Mouse (Mus musculus): ENCODE measurements at regions not wholly inside any gene's neighbourhood (a gene's known extent, or its start where the extent isn't known, plus 50 kb on each side); places are given as distances from the start of the nearest gene placed in this dataset.

GRCm38 (mm10) chr14:102700457-102700856 lies 282.0 kb downstream of the Kctd12 start:
- no peak for ATAC-seq (ENCODE audit: low FRiP score, low TSS enrichment)
- H3K27ac ChIP-seq (ENCODE audit: low read length), result no peak overlapping the region
- H3K27me3 ChIP-seq (ENCODE audit: insufficient read depth, low read length), result no peaks in the 10 kb centered on the region
- WGBS, result 72% methylated on average over 6 of the region's 6 CpGs
- no peak overlapping the region for H3K4me3 ChIP-seq (ENCODE audit: low read length)
- no peaks in the 10 kb centered on the region for H3K36me3 ChIP-seq (ENCODE audit: insufficient read depth, low read length)
- H3K9me3 ChIP-seq (ENCODE audit: low read length), result no peaks in the 10 kb centered on the region
- H3K9ac ChIP-seq (replicated peaks; ENCODE audit: low read length), result no peak overlapping the region
- no peak overlapping the region for H3K4me2 ChIP-seq (replicated peaks; ENCODE audit: low read depth, low read length)
- H3K4me1 ChIP-seq (ENCODE audit: insufficient read depth, low read length), result peaks cover 1% of the 10 kb centered on the region; the same call in 1 of the 2 replicates

GRCm38 (mm10) chr14:102699015-102699414 lies 283.4 kb downstream of the Kctd12 start:
- Histone ChIP-seq H3K27me3 (ENCODE audit: insufficient read depth, low read length) (no peaks in the 10 kb centered on the region), H3K4me2 (replicated peaks; ENCODE audit: low read depth, low read length) (no peak overlapping the region), H3K9me3 (ENCODE audit: low read length) (no peaks in the 10 kb centered on the region), H3K4me1 (ENCODE audit: insufficient read depth, low read length) (no peaks in the 10 kb centered on the region), H3K27ac (ENCODE audit: low read length) (no peak overlapping the region), H3K36me3 (ENCODE audit: insufficient read depth, low read length) (no peaks in the 10 kb centered on the region), H3K9ac (replicated peaks; ENCODE audit: low read length) (no peak overlapping the region), H3K4me3 (ENCODE audit: low read length) (no peak overlapping the region)
- no peak for ATAC-seq (ENCODE audit: low FRiP score, low TSS enrichment)
- 81% methylated on average over 3 of the region's 3 CpGs for WGBS

- 57% methylated on average over 1 of the region's 1 CpGs for WGBS
- no peaks in the 10 kb centered on the region for H3K27me3 ChIP-seq (ENCODE audit: insufficient read depth, low read length)
- no peaks in the 10 kb centered on the region for H3K4me1 ChIP-seq (ENCODE audit: insufficient read depth, low read length)
- H3K36me3 ChIP-seq (ENCODE audit: insufficient read depth, low read length), result no peaks in the 10 kb centered on the region
- H3K9ac ChIP-seq (replicated peaks; ENCODE audit: low read length), result no peak overlapping the region
- H3K27ac ChIP-seq (ENCODE audit: low read length), result no peak overlapping the region
- no peaks in the 10 kb centered on the region for H3K9me3 ChIP-seq (ENCODE audit: low read length)
- H3K4me2 ChIP-seq (replicated peaks; ENCODE audit: low read depth, low read length), result no peak overlapping the region
- H3K4me3 ChIP-seq (ENCODE audit: low read length), result no peak overlapping the region
- ATAC-seq (ENCODE audit: low FRiP score, low TSS enrichment), result no peak
Observed at GRCm38 (mm10) chr14:102686791-102687190, 295.6 kb downstream of the Kctd12 start.

GRCm38 (mm10) chr14:102676582-102676981 lies 305.9 kb downstream of the Kctd12 start:
- no peaks in the 10 kb centered on the region for H3K27me3 ChIP-seq (ENCODE audit: insufficient read depth, low read length)
- no peaks in the 10 kb centered on the region for H3K36me3 ChIP-seq (ENCODE audit: insufficient read depth, low read length)
- H3K9ac ChIP-seq (replicated peaks; ENCODE audit: low read length), result no peak overlapping the region
- H3K4me3 ChIP-seq (ENCODE audit: low read length), result no peak overlapping the region
- H3K4me1 ChIP-seq (ENCODE audit: insufficient read depth, low read length), result no peaks in the 10 kb centered on the region
- no peak for ATAC-seq (ENCODE audit: low FRiP score, low TSS enrichment)
- whole genome bisulfite sequencing, result 68% methylated on average over 5 of the region's 5 CpGs
- H3K27ac ChIP-seq (ENCODE audit: low read length), result no peak overlapping the region
- H3K9me3 ChIP-seq (ENCODE audit: low read length), result no peaks in the 10 kb centered on the region
- no peak overlapping the region for H3K4me2 ChIP-seq (replicated peaks; ENCODE audit: low read depth, low read length)

GRCm38 (mm10) chr14:102674635-102675034 lies 307.8 kb downstream of the Kctd12 start:
- no peak overlapping the region for H3K9ac ChIP-seq (replicated peaks; ENCODE audit: low read length)
- H3K27ac ChIP-seq (ENCODE audit: low read length), result no peak overlapping the region
- WGBS, result 83% methylated on average over 5 of the region's 5 CpGs
- no peaks in the 10 kb centered on the region for H3K27me3 ChIP-seq (ENCODE audit: insufficient read depth, low read length)
- no peaks in the 10 kb centered on the region for H3K9me3 ChIP-seq (ENCODE audit: low read length)
- H3K36me3 ChIP-seq (ENCODE audit: insufficient read depth, low read length), result no peaks in the 10 kb centered on the region
- H3K4me1 ChIP-seq (ENCODE audit: insufficient read depth, low read length), result no peaks in the 10 kb centered on the region
- no peak for ATAC-seq (ENCODE audit: low FRiP score, low TSS enrichment)
- no peak overlapping the region for H3K4me2 ChIP-seq (replicated peaks; ENCODE audit: low read depth, low read length)
- H3K4me3 ChIP-seq (ENCODE audit: low read length), result no peak overlapping the region

GRCm38 (mm10) chr14:102673724-102674123 lies 308.7 kb downstream of the Kctd12 start:
- H3K9me3 ChIP-seq (ENCODE audit: low read length), result no peaks in the 10 kb centered on the region
- no peak overlapping the region for H3K4me3 ChIP-seq (ENCODE audit: low read length)
- 44% methylated on average over 5 of the region's 5 CpGs for WGBS
- no peak overlapping the region for H3K4me2 ChIP-seq (replicated peaks; ENCODE audit: low read depth, low read length)
- H3K27me3 ChIP-seq (ENCODE audit: insufficient read depth, low read length), result no peaks in the 10 kb centered on the region
- no peaks in the 10 kb centered on the region for H3K4me1 ChIP-seq (ENCODE audit: insufficient read depth, low read length)
- no peaks in the 10 kb centered on the region for H3K36me3 ChIP-seq (ENCODE audit: insufficient read depth, low read length)
- H3K27ac ChIP-seq (ENCODE audit: low read length), result no peak overlapping the region
- peak; percentile 54; the same call in 1 of the 2 replicates for ATAC-seq (ENCODE audit: low FRiP score, low TSS enrichment)
- no peak overlapping the region for H3K9ac ChIP-seq (replicated peaks; ENCODE audit: low read length)

DNA sequence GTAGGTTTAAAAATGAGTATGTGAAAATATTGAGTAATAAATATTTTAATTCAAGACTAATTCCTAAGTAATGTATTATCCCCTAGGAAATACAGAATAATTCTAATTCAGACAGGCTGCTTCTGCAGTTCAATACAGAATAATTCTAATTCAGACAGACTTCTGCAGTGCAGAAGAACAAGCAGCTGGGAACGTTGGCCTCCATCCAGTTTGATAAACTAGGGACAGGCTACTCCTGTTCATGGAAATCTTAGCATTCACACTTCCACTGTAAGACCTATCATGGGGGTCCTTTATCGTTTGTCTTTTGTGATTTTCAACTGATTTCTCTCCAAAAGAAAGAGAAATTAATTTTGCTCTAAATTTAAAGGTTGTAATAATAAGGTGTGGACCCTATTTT lies 319.2 kb downstream of the Kctd12 start:
- 61% methylated on average over 2 of the region's 2 CpGs for WGBS
- Histone ChIP-seq H3K27me3 (ENCODE audit: insufficient read depth, low read length) (no peaks in the 10 kb centered on the region), H3K4me1 (ENCODE audit: insufficient read depth, low read length) (no peaks in the 10 kb centered on the region), H3K9ac (replicated peaks; ENCODE audit: low read length) (no peak overlapping the region), H3K27ac (ENCODE audit: low read length) (no peak overlapping the region), H3K36me3 (ENCODE audit: insufficient read depth, low read length) (no peaks in the 10 kb centered on the region), H3K9me3 (ENCODE audit: low read length) (no peaks in the 10 kb centered on the region), H3K4me3 (ENCODE audit: low read length) (no peak overlapping the region), H3K4me2 (replicated peaks; ENCODE audit: low read depth, low read length) (no peak overlapping the region)
- ATAC-seq (ENCODE audit: low FRiP score, low TSS enrichment), result no peak

DNA sequence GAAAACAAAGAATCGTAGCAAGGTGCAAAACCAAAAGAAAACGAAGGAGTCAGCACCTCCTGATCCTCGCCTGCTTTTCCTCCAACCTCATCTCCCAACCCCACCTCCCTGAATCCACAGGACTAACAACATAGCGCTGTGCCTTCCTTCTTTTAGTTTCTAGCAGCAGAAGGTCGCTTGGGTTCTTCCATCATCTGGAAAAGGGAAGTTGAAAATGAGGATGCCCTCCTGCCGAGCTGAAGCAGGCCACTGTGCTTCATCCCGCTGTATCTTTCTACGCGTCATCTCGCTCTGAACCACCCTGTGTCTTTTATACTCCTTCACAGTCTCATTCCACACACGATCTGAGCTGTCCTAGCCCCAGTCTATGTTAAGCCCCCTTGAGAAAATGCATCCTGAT lies 322.1 kb downstream of the Kctd12 start:
- no peak overlapping the region for H3K27ac ChIP-seq (ENCODE audit: low read length)
- H3K27me3 ChIP-seq (ENCODE audit: insufficient read depth, low read length), result no peaks in the 10 kb centered on the region
- H3K4me1 ChIP-seq (ENCODE audit: insufficient read depth, low read length), result no peaks in the 10 kb centered on the region
- ATAC-seq (ENCODE audit: low FRiP score, low TSS enrichment), result no peak
- no peaks in the 10 kb centered on the region for H3K36me3 ChIP-seq (ENCODE audit: insufficient read depth, low read length)
- H3K4me3 ChIP-seq (ENCODE audit: low read length), result no peak overlapping the region
- no peak overlapping the region for H3K9ac ChIP-seq (replicated peaks; ENCODE audit: low read length)
- 87% methylated on average over 11 of the region's 11 CpGs for WGBS
- H3K4me2 ChIP-seq (replicated peaks; ENCODE audit: low read depth, low read length), result no peak overlapping the region
- no peaks in the 10 kb centered on the region for H3K9me3 ChIP-seq (ENCODE audit: low read length)

DNA sequence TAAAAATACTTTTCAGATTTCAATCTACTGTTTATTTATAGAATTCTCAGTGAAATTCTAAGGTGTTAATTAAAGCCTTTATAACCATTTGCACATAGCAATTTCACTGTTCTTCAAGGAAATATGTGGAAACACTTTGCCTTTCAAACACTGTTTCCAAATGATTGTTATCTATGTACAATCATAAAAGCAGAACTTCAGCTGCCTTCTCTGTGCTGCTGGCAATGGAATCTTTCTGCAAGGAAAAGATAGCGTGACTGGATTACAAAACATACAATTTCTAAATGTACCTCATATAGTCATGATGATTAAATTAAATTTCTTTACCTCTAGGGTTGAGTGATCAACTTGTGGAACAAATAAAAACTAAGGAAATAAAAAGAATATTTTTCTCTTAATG lies 326.2 kb downstream of the Kctd12 start:
- no peak for ATAC-seq (ENCODE audit: low FRiP score, low TSS enrichment)
- Histone ChIP-seq H3K9ac (replicated peaks; ENCODE audit: low read length) (no peak overlapping the region), H3K27me3 (ENCODE audit: insufficient read depth, low read length) (no peaks in the 10 kb centered on the region), H3K36me3 (ENCODE audit: insufficient read depth, low read length) (no peaks in the 10 kb centered on the region), H3K4me2 (replicated peaks; ENCODE audit: low read depth, low read length) (no peak overlapping the region), H3K9me3 (ENCODE audit: low read length) (no peaks in the 10 kb centered on the region), H3K4me3 (ENCODE audit: low read length) (no peak overlapping the region), H3K27ac (ENCODE audit: low read length) (no peak overlapping the region), H3K4me1 (ENCODE audit: insufficient read depth, low read length) (no peaks in the 10 kb centered on the region)
- WGBS, result 86% methylated on average over 1 of the region's 1 CpGs

DNA sequence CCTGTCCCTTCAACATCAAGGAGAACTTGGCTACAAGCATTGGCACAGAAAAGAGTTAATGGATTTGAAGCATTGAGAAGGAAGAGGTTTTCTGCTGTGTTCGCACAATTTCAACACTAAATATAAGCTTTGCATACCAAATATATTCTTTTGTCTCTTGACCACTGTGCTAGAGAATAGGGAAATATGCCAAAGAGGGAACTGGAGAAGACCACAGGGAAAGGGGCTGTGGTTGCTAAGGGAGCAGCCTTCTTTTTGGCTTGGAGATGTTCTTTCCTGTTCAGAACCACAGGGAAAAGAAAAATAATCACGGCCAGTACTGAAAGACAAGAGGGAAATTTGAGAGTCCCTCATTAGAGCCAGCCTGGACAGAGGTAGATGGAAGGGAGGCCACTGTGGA lies 352.8 kb downstream of the Kctd12 start:
- H3K4me2 ChIP-seq (replicated peaks; ENCODE audit: low read depth, low read length), result no peak overlapping the region
- no peaks in the 10 kb centered on the region for H3K9me3 ChIP-seq (ENCODE audit: low read length)
- H3K27ac ChIP-seq (ENCODE audit: low read length), result no peak overlapping the region
- no peaks in the 10 kb centered on the region for H3K27me3 ChIP-seq (ENCODE audit: insufficient read depth, low read length)
- no peak overlapping the region for H3K9ac ChIP-seq (replicated peaks; ENCODE audit: low read length)
- H3K4me1 ChIP-seq (ENCODE audit: insufficient read depth, low read length), result no peaks in the 10 kb centered on the region
- ATAC-seq (ENCODE audit: low FRiP score, low TSS enrichment), result no peak
- WGBS, result 55% methylated on average over 2 of the region's 2 CpGs
- H3K4me3 ChIP-seq (ENCODE audit: low read length), result no peak overlapping the region
- no peaks in the 10 kb centered on the region for H3K36me3 ChIP-seq (ENCODE audit: insufficient read depth, low read length)

- H3K9ac ChIP-seq (replicated peaks; ENCODE audit: low read length), result no peak overlapping the region
- no peaks in the 10 kb centered on the region for H3K36me3 ChIP-seq (ENCODE audit: insufficient read depth, low read length)
- no peak overlapping the region for H3K27ac ChIP-seq (ENCODE audit: low read length)
- H3K9me3 ChIP-seq (ENCODE audit: low read length), result no peaks in the 10 kb centered on the region
- no peak for ATAC-seq (ENCODE audit: low FRiP score, low TSS enrichment)
- no peaks in the 10 kb centered on the region for H3K27me3 ChIP-seq (ENCODE audit: insufficient read depth, low read length)
- H3K4me1 ChIP-seq (ENCODE audit: insufficient read depth, low read length), result no peaks in the 10 kb centered on the region
- no peak overlapping the region for H3K4me2 ChIP-seq (replicated peaks; ENCODE audit: low read depth, low read length)
- H3K4me3 ChIP-seq (ENCODE audit: low read length), result no peak overlapping the region
Observed at GRCm38 (mm10) chr14:102621546-102621945, 360.9 kb downstream of the Kctd12 start.

Measured in kidney, embryonic 16.5 days (tissue).